Mouse (Mus musculus) intestine, postnatal 0 days (tissue): ENCODE results near the gene Rhobtb1. TPM values are rescaled to one million over a fixed set of nuclear protein-coding genes. Genes with fewer than 3 reads are reported as not detected.
A peak's percentile ranks its signal among the peaks of the same experiment; 100 is the strongest.

Source experiments
- ATAC-seq: fragments of 200-750 bp; cut with Nextera tagmentation; 2 replicates; pipeline ENCODE4 v1.8.0; 2017; ENCODE audit warnings: mild to moderate bottlenecking, moderate TSS enrichment, moderate library complexity
- H3K27ac ChIP-seq: fragments of 300-500 bp; sonication (generic); 2 replicates; pipeline ENCODE4 v1.5.1; 2014; ENCODE audit warnings: mild to moderate bottlenecking, low read depth, low read length, moderate library complexity
- H3K27me3 ChIP-seq: fragments of 300-500 bp; sonication (generic); replicated peaks from 2 replicates; pipeline ENCODE4 v1.6.1; 2014; ENCODE audit warnings: low read length, mixed read lengths; ENCODE audit not compliant: control insufficient read depth, insufficient read depth
- H3K36me3 ChIP-seq: fragments of 300-500 bp; sonication (generic); 2 replicates; pipeline ENCODE4 v1.6.1; 2014; ENCODE audit warnings: mild to moderate bottlenecking, moderate library complexity; ENCODE audit not compliant: control insufficient read depth, insufficient read depth
- H3K4me1 ChIP-seq: fragments of 300-500 bp; sonication (generic); replicated peaks from 2 replicates; pipeline ENCODE4 v1.6.1; 2014; ENCODE audit warnings: antibody characterized with exemption, low read length, mixed read lengths; ENCODE audit not compliant: control insufficient read depth, insufficient read depth
- H3K4me2 ChIP-seq: fragments of 300-500 bp; sonication (generic); replicated peaks from 2 replicates; pipeline ENCODE4 v1.6.1; 2014; ENCODE audit warnings: low read depth, mild to moderate bottlenecking, moderate library complexity
- H3K4me3 ChIP-seq: fragments of 300-500 bp; sonication (generic); 2 replicates; pipeline ENCODE4 v1.5.1; 2014; ENCODE audit warnings: low read depth, low read length
- H3K9ac ChIP-seq: fragments of 300-500 bp; sonication (generic); 2 replicates; pipeline ENCODE4 v1.6.1; 2014; ENCODE audit warnings: mild to moderate bottlenecking, low read depth, low read length
- H3K9me3 ChIP-seq: fragments of 300-500 bp; sonication (generic); 2 replicates; pipeline ENCODE4 v1.6.1; 2016; ENCODE audit warnings: mixed run types; ENCODE audit not compliant: control insufficient read depth
- CTCF ChIP-seq: sonication (generic); IDR thresholded peaks from 2 replicates; pipeline ENCODE4 v1.5.1; 2016; ENCODE audit warnings: low read depth, mild to moderate bottlenecking, control low read depth, antibody characterized with exemption, moderate library complexity
- WGBS: fragments of 180-500 bp; shearing (Covaris S2); extraction: QIAGEN DNeasy Blood & Tissue Kit; methylation state at CpG from one replicate; pipeline ENCODE4 v1.1.7; 2014; 5-methylcytosine and 5-hydroxymethylcytosine counted together
- polyA plus RNA-seq: library from polyadenylated mRNA; unstranded; fragments of >200 nt; fragmentation: Nextera tagmentation; extraction: Ambion mirVana; gene quantifications from 2 replicates; pipeline ENCODE4 v1.2.1, GENCODE M21; 2015

Gene Rhobtb1
- 11.3 and 13.2 TPM in 2 replicates for polyA plus RNA-seq

GRCm38 (mm10) chr10:69151045-69151444 lies at the start of gene Rhobtb1:
Rhobtb1 (plus strand) TSS chr10:69151434.
- no peaks in the 10 kb centered on the region for H3K9me3 ChIP-seq
- no peak within 1 kb of the TSS for H3K9ac ChIP-seq
- H3K4me3 ChIP-seq: no peak within 1 kb of the TSS
- TF ChIP-seq CTCF: 0 out of 2 replicates have a peak, but pooled peaks have one; percentile 13
- peak within 1 kb of the TSS; percentile 41 for H3K4me2 ChIP-seq
- ATAC-seq: no peak
- no peaks in the 10 kb centered on the region for H3K4me1 ChIP-seq
- no peak within 1 kb of the TSS for H3K27ac ChIP-seq
- H3K27me3 ChIP-seq: no peaks in the 10 kb centered on the region
- 42% methylated on average over 20 of the region's 20 CpGs for WGBS
- no peaks in the 10 kb centered on the region for H3K36me3 ChIP-seq

GRCm38 (mm10) chr10:69101988-69102387 lies 49.2 kb upstream of the Rhobtb1 start:
- Histone ChIP-seq H3K4me2 (no peak overlapping the region), H3K27me3 (no peaks in the 10 kb centered on the region), H3K4me3 (no peak overlapping the region), H3K9me3 (no peaks in the 10 kb centered on the region), H3K36me3 (no peaks in the 10 kb centered on the region), H3K27ac (no peak overlapping the region), H3K9ac (no peak overlapping the region), H3K4me1 (no peaks in the 10 kb centered on the region)
- TF ChIP-seq CTCF: peak; percentile 69
- WGBS: 79% methylated on average over 4 of the region's 4 CpGs
- no peak for ATAC-seq

GRCm38 (mm10) chr10:69104143-69104882 lies 46.9 kb upstream of the Rhobtb1 start:
- 70% methylated on average over 12 of the region's 12 CpGs for WGBS
- Histone ChIP-seq H3K4me3 (no peak overlapping the region), H3K36me3 (no peaks in the 10 kb centered on the region), H3K4me1 (no peaks in the 10 kb centered on the region), H3K4me2 (no peak overlapping the region), H3K9ac (no peak overlapping the region), H3K9me3 (no peaks in the 10 kb centered on the region), H3K27ac (no peak overlapping the region), H3K27me3 (no peaks in the 10 kb centered on the region)
- ATAC-seq: peak; percentile 54; the same call in 1 of the 2 replicates
- TF ChIP-seq CTCF: no peak

- H3K4me1 ChIP-seq: no peaks in the 10 kb centered on the region
- ATAC-seq: no peak
- TF ChIP-seq CTCF: 0 out of 2 replicates have a peak, but pooled peaks have one; percentile 2
- no peak overlapping the region for H3K27ac ChIP-seq
- no peak overlapping the region for H3K9ac ChIP-seq
- no peaks in the 10 kb centered on the region for H3K36me3 ChIP-seq
- H3K4me2 ChIP-seq: no peak overlapping the region
- H3K27me3 ChIP-seq: no peaks in the 10 kb centered on the region
- WGBS: 50% methylated on average over 9 of the region's 9 CpGs
- no peaks in the 10 kb centered on the region for H3K9me3 ChIP-seq
- H3K4me3 ChIP-seq: no peak overlapping the region
These were observed 46.4 kb upstream of the Rhobtb1 start for GRCm38 (mm10) chr10:69104883-69105225.

- H3K4me3 ChIP-seq: no peak overlapping the region
- 64% methylated on average over 1 of the region's 1 CpGs for WGBS
- H3K36me3 ChIP-seq: no peaks in the 10 kb centered on the region
- no peak for TF ChIP-seq CTCF
- H3K4me1 ChIP-seq: no peaks in the 10 kb centered on the region
- H3K27me3 ChIP-seq: no peaks in the 10 kb centered on the region
- ATAC-seq: no peak
- H3K9me3 ChIP-seq: no peaks in the 10 kb centered on the region
- no peak overlapping the region for H3K27ac ChIP-seq
- no peak overlapping the region for H3K9ac ChIP-seq
- H3K4me2 ChIP-seq: no peak overlapping the region
These were observed 44.4 kb upstream of the Rhobtb1 start for GRCm38 (mm10) chr10:69106796-69107195.

GRCm38 (mm10) chr10:69107253-69107652 lies 44.0 kb upstream of the Rhobtb1 start:
- no peaks in the 10 kb centered on the region for H3K4me1 ChIP-seq
- H3K9me3 ChIP-seq: no peaks in the 10 kb centered on the region
- H3K9ac ChIP-seq: no peak overlapping the region
- H3K27ac ChIP-seq: no peak overlapping the region
- H3K4me3 ChIP-seq: no peak overlapping the region
- no peaks in the 10 kb centered on the region for H3K27me3 ChIP-seq
- 13% methylated on average over 8 of the region's 8 CpGs for WGBS
- H3K36me3 ChIP-seq: no peaks in the 10 kb centered on the region
- no peak for TF ChIP-seq CTCF
- no peak for ATAC-seq
- no peak overlapping the region for H3K4me2 ChIP-seq
